1 mouse cellular context compared by ENCODE assay signal in the genomic region with DNA sequence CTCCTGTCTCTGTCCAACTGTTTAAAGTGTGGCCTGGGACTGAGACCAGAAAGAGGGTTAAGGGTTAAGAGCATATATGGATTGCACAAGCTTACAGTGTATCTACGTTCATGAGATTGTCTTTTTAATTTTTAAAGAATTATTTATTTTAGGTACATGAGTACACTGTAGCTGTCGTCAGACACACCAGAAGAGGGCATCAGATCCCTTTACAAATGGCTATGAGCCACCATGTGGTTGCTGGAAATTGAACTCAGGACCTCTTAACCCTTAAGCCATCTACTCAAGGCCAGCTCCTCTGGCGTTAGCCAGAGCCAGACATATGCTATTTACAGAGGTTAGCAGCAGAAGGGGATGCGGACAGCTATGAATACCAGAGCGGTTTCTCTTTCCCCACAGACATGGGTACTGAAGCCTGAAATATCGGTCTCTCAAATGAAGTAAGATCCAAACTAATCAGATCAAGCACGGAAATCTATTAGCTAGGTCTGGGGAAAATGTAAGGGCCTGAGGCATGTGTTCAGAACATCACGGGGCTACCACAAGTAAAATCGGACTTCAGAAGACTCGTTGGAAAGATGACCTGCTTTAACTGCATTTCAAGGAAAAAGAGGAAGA.
TF ChIP-seq lines count a peak whose summit lies in the region.

No protein-coding gene starts in this region.

TF ChIP-seq in MEL, 35 proteins besides CTCF, POLR2A, EP300 and RAD21 (continued from another document):
- no peak for TF ChIP-seq MXI1 (IDR thresholded peaks at IDR 0.05; ENCODE audit: low read depth, low read length)
- TF ChIP-seq HCFC1 (IDR thresholded peaks at IDR 0.05; ENCODE audit: low read depth, low read length), result no peak
